Mouse (Mus musculus) gastrocnemius, postnatal 14 days (tissue): Measurements from ENCODE around the gene Diras2. TPM values are rescaled to one million over a fixed set of nuclear protein-coding genes. Genes with fewer than 3 reads are reported as not detected.

Source experiments
- DNase-seq: peaks from one replicate; pipeline ENCODE4 v3.0.0; 2021; ENCODE audit warnings: mixed read lengths
- intact Hi-C: fragments of 180-260 bp; cut with DNase I; formaldehyde crosslinking; loops from one replicate; pipeline ENCODE4 v1.15.1; 2025; ENCODE audit warnings: low total_unique reads
- total RNA-seq, 2 experiments: library from RNA; stranded (reverse); gene quantifications; 2 replicates each; pipeline ENCODE4 v1.2.3; 2021

Gene Diras2
- total RNA-seq, 2 experiments from 2014 or later: 0.06 to 0.13 TPM

DNA sequence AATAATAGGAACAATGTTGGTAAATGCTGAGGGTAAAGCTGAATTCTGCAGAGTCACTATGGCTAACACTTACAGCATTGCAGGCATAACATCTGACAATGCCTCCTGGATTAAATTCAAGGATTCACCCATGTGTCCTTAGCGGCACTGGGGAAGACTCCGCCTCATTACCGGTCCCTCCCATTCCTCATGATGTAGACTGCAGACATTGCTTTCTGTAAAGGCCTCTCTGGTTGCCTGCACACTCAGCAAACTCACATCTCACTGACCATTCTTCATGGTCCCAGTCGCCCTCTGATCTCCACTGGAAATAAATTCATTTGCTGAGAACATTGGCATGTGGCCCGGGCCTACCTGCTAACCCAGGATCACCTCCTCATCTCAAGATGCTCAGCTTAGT lies 51.9 kb downstream of the Diras2 start:
- no peak for DNase-seq
- intact Hi-C loops: no loop called here

GRCm38 (mm10) chr13:52476998-52477601 lies 54.0 kb downstream of the Diras2 start:
- DNase-seq: no peak
- intact Hi-C loops: no loop called here

DNA sequence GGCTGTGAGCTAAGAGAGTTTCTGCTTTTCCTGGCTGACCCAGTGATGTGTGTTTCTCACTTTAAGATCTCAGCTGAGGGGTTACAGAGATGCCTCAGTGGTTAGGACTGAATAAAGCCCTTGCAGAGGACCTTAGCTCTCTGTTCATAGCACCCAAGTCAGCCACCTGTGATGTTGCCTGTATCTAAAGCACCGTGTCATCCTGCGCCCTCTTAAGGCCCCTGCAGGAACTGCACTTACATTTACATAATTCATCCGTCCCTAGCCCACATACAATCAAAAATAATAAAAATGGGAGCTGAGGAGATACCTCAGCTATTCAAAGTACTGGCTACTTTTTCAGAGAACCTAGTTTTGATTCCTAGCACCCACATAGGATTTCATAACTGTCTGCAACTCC lies 54.9 kb downstream of the Diras2 start:
- DNase-seq: no peak
- intact Hi-C loops: no loop called here

- no peak for DNase-seq
- intact Hi-C loops: no loop called here
These were observed 55.8 kb downstream of the Diras2 start for GRCm38 (mm10) chr13:52475264-52475663.

DNA sequence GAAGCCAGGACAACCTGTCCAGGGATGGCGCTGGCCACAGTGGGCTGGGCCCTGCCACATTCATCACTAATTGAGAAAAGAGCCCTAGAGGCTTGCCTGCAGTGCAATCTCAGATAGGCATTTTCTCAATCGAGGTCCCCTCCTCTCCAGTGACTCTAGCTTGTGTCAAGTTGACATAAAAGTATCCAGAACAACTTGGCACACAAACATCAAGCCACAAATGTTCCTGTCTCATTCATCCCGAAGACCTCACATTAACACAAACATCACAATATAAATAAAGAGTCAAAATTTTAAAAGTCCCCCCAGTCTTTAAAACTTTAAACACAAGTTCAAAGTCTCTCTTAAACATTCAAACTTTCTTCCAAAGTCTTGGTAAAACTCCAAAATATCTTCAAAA lies 56.3 kb downstream of the Diras2 start:
- DNase-seq: no peak
- intact Hi-C loops: no loop called here

- intact Hi-C loops: no loop called here
- no peak for DNase-seq
These were observed 61.0 kb downstream of the Diras2 start for GRCm38 (mm10) chr13:52469795-52470690.

DNA sequence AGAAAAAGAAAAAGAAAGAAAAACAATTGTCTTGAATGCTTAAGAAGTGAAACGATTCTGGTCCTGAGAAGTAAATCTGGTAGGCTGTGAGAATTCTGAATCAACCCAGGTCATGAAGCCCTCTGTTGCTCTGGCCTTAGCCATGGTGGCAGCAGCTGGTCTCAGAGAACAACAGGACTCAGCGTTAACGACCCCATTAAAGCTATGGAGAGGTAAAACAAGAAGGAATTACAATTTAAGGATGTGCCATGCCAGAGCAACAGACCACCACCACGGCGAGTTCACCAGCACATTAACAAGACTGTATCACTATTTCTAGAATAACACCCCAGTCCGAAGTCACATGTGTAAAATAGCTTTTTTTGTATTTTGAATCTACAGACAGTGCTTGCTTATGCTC lies 65.9 kb downstream of the Diras2 start:
- no peak for DNase-seq
- intact Hi-C loops: no loop called here

- intact Hi-C loops: no loop called here
- DNase-seq: no peak
These were observed 71.1 kb downstream of the Diras2 start for GRCm38 (mm10) chr13:52459982-52460381.

DNA sequence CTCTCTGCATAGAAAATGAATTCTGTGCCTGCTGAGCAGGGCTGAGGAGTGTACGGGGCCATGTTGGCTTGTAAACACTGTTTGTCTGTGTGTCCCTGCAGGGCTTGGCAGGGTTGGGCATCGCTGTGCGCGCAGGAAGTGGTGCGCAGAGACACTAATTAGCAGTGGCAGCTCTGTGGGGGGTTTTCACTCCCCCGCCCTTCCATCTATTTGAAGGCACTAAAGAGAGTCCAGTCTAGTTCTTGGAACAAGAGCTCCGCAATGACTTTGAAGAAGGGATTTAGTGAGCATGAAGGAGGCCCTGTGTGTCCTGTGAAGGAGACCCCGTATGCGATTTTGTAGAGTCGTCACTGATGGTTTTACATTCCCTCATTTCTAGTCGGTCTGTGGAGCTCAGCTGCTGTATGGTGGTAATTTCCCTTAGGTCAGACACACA lies 73.2 kb downstream of the Diras2 start:
- intact Hi-C loops: no loop called here
- no peak for DNase-seq

DNA sequence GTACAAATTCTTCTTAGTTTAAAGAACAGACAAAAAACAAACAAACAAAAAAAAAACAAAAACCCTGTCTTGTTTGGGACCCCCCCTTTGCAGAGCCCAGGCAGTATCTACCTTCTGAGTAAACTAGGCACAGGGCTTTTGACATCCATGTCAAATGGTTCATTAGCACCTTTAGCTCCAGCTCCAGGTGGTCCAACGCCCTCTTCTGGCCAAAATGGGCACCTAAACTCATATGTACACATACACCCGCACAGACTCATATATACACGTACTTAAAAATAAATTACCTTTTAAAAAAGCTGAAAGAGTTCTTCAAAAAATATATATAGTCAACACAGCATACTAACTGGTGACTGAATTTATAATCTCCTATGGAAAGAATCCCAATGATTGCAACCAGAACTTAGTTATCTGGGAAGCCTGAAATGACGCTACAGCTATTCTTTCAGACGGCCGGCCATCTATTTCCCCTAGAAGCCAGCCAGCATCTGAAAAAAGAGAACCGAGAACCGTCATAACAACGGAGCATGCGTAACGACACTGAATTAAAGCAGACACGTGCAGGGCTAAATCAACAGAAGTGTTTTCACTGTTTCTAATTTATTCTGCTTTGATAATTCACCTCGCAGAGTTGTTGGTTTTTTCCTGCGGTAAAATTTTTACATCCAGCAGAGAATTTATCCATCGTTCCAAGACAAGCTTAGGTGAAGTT lies 73.7 kb downstream of the Diras2 start:
- DNase-seq: no peak
- intact Hi-C loops: no loop called here

DNA sequence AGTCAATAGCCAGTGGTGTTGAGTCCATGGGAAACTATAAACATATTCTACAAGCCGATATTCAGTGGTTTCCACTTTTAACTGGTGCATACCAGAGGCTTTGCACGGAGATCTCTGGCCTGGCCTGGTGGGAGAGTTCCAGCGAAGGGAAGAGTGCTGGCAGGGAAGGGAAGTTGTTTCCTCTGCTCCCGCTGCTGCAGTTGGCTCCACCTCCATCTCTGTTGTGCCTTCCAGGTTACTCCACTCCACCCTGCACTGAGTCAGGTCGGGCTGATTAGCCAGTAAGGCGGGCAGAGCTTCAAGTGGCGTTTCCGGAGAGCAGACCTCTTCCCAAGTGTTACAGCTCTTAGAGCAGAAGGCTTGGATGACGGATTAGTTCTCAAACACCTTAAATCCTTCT lies 75.8 kb downstream of the Diras2 start:
- intact Hi-C loops: no loop called here
- DNase-seq: peak; percentile 41

DNA sequence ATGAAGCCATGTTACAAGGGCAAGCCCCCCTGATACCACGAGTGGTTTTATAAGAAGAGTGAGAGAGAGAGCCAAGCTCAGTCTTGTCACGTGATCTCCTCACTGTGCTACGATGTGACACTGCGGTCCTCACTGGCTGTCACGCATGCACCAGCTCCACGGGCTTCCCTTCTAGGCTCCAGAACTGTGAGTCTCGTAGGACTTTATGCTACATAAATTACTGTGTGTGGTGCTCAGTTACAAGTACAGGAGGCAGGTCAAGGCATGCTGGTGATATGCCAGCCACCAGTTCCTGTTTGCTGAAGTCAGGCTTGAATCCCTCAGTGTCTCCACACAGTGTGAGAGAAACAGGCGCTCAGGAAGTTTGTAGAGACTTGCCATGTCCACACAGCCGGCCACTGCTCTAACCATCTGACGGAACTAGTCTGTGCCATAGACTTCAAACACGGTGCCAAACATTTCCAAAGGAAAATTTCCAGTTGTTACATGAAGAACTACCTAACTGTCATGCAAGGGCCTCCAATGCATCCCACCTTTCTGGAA lies 76.3 kb downstream of the Diras2 start:
- DNase-seq: no peak
- intact Hi-C loops: no loop called here

Other genes with a start within 250 kb of the Diras2 start
- 1 to 10 TPM; 2.5 to 3.3 TPM for gene Syk, start 51.9 kb upstream of the Diras2 start, total RNA-seq